Mouse (Mus musculus) olfactory bulb, adult 2 months (tissue): ENCODE measurements around the gene Tpst2.

ENCODE experiments used
- CTCF ChIP-seq: fragments of 200-500 bp; IDR thresholded peaks from 2 replicates; pipeline ENCODE4 v1.5.1; 2012; ENCODE audit warnings: low read depth, mild to moderate bottlenecking, low read length, moderate library complexity; ENCODE audit not compliant: insufficient read depth
- POLR2A ChIP-seq: fragments of 200-500 bp; IDR thresholded peaks from 2 replicates; pipeline ENCODE4 v1.6.1; 2012; ENCODE audit warnings: mild to moderate bottlenecking, low read depth, low read length, moderate library complexity; ENCODE audit not compliant: insufficient read depth

DNA sequence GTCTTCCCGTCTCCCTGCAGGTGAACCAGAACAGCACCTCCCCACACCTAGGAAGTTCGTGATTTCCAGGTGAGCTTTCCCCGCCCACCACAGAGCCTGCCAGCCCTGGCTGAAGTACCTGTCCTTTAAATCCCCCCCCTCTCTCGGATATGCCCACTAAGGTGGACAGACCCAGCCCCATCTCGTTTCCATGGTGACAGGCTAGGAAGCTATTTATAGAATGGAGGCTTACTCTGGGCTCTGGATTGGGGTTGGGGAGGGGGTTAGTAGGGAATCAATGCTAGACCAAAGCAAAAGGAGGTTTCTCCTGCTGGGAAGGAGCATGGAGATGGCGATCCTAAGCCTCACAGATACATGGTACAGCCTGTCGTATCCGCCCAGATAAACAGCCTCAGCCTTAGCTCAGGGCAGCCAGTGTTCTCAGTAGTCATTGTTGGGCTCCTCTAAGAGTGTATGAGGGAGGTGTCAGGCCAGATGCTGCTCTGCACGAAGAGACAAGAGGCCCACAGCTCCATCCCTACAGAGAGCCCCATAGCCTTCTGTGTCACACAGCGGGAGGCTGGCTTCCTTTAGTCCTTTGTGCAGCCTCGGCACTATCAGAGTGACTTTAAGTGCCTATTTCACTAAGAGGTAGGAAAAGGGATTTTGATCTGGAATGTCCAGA, 36.9 kb downstream of the Tpst2 start:
- TF ChIP-seq CTCF (no peak), POLR2A (no peak)
